Mouse (Mus musculus): ENCODE measurements at regions not wholly inside any gene's neighbourhood (a gene's known extent, or its start where the extent isn't known, plus 50 kb on each side); places are given as distances from the start of the nearest gene placed in this dataset.

DNA sequence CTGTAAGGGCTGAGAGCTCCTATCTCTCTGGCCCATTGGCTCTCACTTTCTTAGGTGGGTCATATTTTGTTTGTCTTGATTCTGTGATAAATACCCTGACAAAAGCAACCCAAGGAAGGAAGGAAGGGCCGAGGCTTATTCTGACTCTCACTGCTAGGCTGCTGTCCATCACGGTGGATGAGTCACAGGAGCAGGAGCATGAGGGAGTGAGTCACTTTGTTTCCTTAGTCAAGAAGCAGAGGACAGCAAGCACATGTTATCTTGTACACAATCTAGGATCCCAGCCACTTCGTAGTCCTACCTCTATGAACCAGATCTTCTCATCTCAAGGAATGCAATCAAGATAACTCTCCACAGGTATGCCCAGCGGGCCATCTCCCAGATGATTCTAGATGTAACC lies 69.9 kb downstream of the Atp6v1g3 start:
- TF ChIP-seq CTCF (IDR thresholded peaks at IDR 0.05), result no peak
- TF ChIP-seq EP300 (IDR thresholded peaks at IDR 0.05), result 0 out of 2 replicates have a peak, but pooled peaks have one; percentile 8
